Mouse (Mus musculus): ENCODE data around the gene Slc10a7.

GRCm38 (mm10) chr8:78655351-78656045, 146.4 kb downstream of the Slc10a7 start:
- TF ChIP-seq CTCF (IDR thresholded peaks at IDR 0.05; ENCODE audit: low read depth) (no peak), EP300 (IDR thresholded peaks at IDR 0.05; ENCODE audit: low read depth) (no peak)

All from liver, embryonic 14.5 days (tissue).